19 mouse cellular contexts compared by ENCODE assay signal in the genomic region with DNA sequence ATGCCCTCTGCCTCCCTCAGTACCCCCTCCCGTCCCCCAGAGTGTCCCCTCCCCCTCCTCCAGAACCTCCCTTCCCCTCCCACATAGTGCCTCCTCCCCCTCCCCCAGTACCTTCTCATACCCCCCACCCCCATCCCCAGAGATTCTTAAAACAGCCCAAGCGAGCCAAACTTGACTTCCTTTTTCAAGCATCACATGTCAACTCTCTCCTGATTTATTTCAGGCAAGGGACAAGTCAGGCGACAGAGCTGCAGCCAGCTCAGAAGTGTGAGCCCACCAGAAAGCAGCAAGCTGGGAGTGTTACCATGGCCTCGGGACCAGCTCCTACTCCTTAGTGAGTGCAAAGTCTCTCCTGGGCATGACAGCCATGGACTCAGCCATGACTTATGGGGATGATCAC. TPM values are rescaled to one million over a fixed set of nuclear protein-coding genes. Genes with fewer than 3 reads are reported as not detected.
DNase-seq lines count a peak whose midpoint lies in the region; ATAC-seq and TF ChIP-seq lines count a peak whose summit lies in the region.
"Had no signal": no experiment of that assay in that cellular context is flagged by ENCODE, and none has a peak within 500 bp of the region (broad histone marks: within the 10 kb centered on the region; RNA-seq: fewer than 3 reads in every experiment).

No protein-coding gene starts in this region.

- DNase-seq in forebrain, postnatal 0 days = no peak
- DNase-seq in hindbrain, embryonic 11.5 days (ENCODE audit: low spot score) = no peak
- DNase-seq in hindbrain, embryonic 14.5 days (ENCODE audit: low spot score) = no peak
- no peak for DNase-seq in midbrain, embryonic 10.5 days (ENCODE audit: low spot score)
- DNase-seq in midbrain, embryonic 11.5 days (ENCODE audit: low spot score, missing footprints) = no peak
- DNase-seq in limb, embryonic 10.5 days (ENCODE audit: low spot score) = no peak
- DNase-seq in adrenal gland, postnatal 10 days = no peak
- DNase-seq: cerebellum, adult 9-11 months; gastrocnemius, postnatal 10 days; left cerebral cortex, postnatal 4 days; liver, postnatal 0 days; right cerebral cortex, postnatal 25 days had no signal

- no peak overlapping the region for H3K4me2 ChIP-seq in forebrain, embryonic 13.5 days
- no peak overlapping the region for H3K4me2 ChIP-seq in forebrain, postnatal 0 days (ENCODE audit: low read depth)
- H3K4me2 ChIP-seq in hindbrain, embryonic 11.5 days (replicated peaks; ENCODE audit: low read depth, low read length) = no peak overlapping the region
- no peak overlapping the region for H3K4me2 ChIP-seq in hindbrain, embryonic 14.5 days (replicated peaks)
- no peak overlapping the region for H3K4me2 ChIP-seq in midbrain, embryonic 11.5 days
- H3K4me2 ChIP-seq: midbrain, embryonic 12.5 days had no signal

- 18% methylated on average over 4 of the region's 4 CpGs for WGBS in forebrain, embryonic 13.5 days
- WGBS in forebrain, postnatal 0 days = 26% methylated on average over 4 of the region's 4 CpGs
- 15% methylated on average over 4 of the region's 4 CpGs for WGBS in hindbrain, embryonic 11.5 days
- 15% methylated on average over 4 of the region's 4 CpGs for WGBS in hindbrain, embryonic 14.5 days
- 30% methylated on average over 4 of the region's 4 CpGs for WGBS in midbrain, embryonic 10.5 days
- WGBS in midbrain, embryonic 11.5 days = 15% methylated on average over 4 of the region's 4 CpGs
- WGBS in limb, embryonic 10.5 days = 15% methylated on average over 4 of the region's 4 CpGs

- no peak for TF ChIP-seq CTCF in forebrain, postnatal 0 days (IDR thresholded peaks at IDR 0.05; ENCODE audit: low read depth)

- H3K36me3 ChIP-seq in forebrain, embryonic 13.5 days (ENCODE audit: poor library complexity, severe bottlenecking) = no peaks in the 10 kb centered on the region
- H3K36me3 ChIP-seq in forebrain, postnatal 0 days (ENCODE audit: insufficient read depth) = no peaks in the 10 kb centered on the region
- H3K36me3 ChIP-seq in hindbrain, embryonic 11.5 days (ENCODE audit: control insufficient read depth, insufficient read depth, low read length) = no peaks in the 10 kb centered on the region
- H3K36me3 ChIP-seq in hindbrain, embryonic 14.5 days (replicated peaks; ENCODE audit: control insufficient read depth, insufficient read depth) = no peaks in the 10 kb centered on the region
- no peaks in the 10 kb centered on the region for H3K36me3 ChIP-seq in midbrain, embryonic 10.5 days
- no peaks in the 10 kb centered on the region for H3K36me3 ChIP-seq in midbrain, embryonic 11.5 days (ENCODE audit: control insufficient read depth, insufficient read depth, low read length)
- no peaks in the 10 kb centered on the region for H3K36me3 ChIP-seq in limb, embryonic 10.5 days
- H3K36me3 ChIP-seq: midbrain, embryonic 12.5 days had no signal

- H3K27ac ChIP-seq in forebrain, embryonic 13.5 days = 0 out of 2 replicates have a peak overlapping the region, but pooled peaks have one; percentile 60
- H3K27ac ChIP-seq in forebrain, postnatal 0 days (ENCODE audit: low read depth, low read length) = no peak overlapping the region; the same call in 1 of the 2 replicates
- H3K27ac ChIP-seq in hindbrain, embryonic 11.5 days (ENCODE audit: low read depth, low read length) = peak overlapping the region; percentile 63; the same call in 1 of the 2 replicates
- no peak overlapping the region for H3K27ac ChIP-seq in hindbrain, embryonic 14.5 days
- H3K27ac ChIP-seq in midbrain, embryonic 10.5 days (replicated peaks) = peak overlapping the region; percentile 80
- no peak overlapping the region for H3K27ac ChIP-seq in midbrain, embryonic 11.5 days (ENCODE audit: low read depth, low read length)
- 0 out of 2 replicates have a peak overlapping the region, but pooled peaks have one; percentile 67 for H3K27ac ChIP-seq in limb, embryonic 10.5 days

- no peaks in the 10 kb centered on the region for H3K27me3 ChIP-seq in forebrain, embryonic 13.5 days
- H3K27me3 ChIP-seq in forebrain, postnatal 0 days (ENCODE audit: insufficient read depth, low read length) = no peaks in the 10 kb centered on the region
- no peaks in the 10 kb centered on the region for H3K27me3 ChIP-seq in hindbrain, embryonic 11.5 days (ENCODE audit: control insufficient read depth, insufficient read depth, low read length)
- H3K27me3 ChIP-seq in hindbrain, embryonic 14.5 days (ENCODE audit: control insufficient read depth, insufficient read depth, low read length) = no peaks in the 10 kb centered on the region
- no peaks in the 10 kb centered on the region for H3K27me3 ChIP-seq in midbrain, embryonic 10.5 days (ENCODE audit: low read depth, poor library complexity, severe bottlenecking)
- H3K27me3 ChIP-seq in midbrain, embryonic 11.5 days (ENCODE audit: control insufficient read depth, insufficient read depth, low read length) = no peaks in the 10 kb centered on the region
- H3K27me3 ChIP-seq in limb, embryonic 10.5 days (ENCODE audit: low read depth, poor library complexity, severe bottlenecking) = no peaks in the 10 kb centered on the region
- H3K27me3 ChIP-seq: midbrain, embryonic 12.5 days had no signal

- H3K9ac ChIP-seq in forebrain, embryonic 13.5 days = no peak overlapping the region
- no peak overlapping the region for H3K9ac ChIP-seq in forebrain, postnatal 0 days
- no peak overlapping the region for H3K9ac ChIP-seq in hindbrain, embryonic 11.5 days (ENCODE audit: low read depth, low read length)
- H3K9ac ChIP-seq in hindbrain, embryonic 14.5 days = no peak overlapping the region
- H3K9ac ChIP-seq in midbrain, embryonic 11.5 days (ENCODE audit: low read length) = no peak overlapping the region
- H3K9ac ChIP-seq: liver, postnatal 0 days had no signal

- peaks cover 46% of the 10 kb centered on the region for H3K4me1 ChIP-seq in forebrain, embryonic 13.5 days
- no peaks in the 10 kb centered on the region for H3K4me1 ChIP-seq in forebrain, postnatal 0 days (ENCODE audit: insufficient read depth)
- peaks cover 2% of the 10 kb centered on the region; the same call in 1 of the 2 replicates for H3K4me1 ChIP-seq in hindbrain, embryonic 11.5 days (replicated peaks; ENCODE audit: control insufficient read depth, insufficient read depth, low read length)
- no peaks in the 10 kb centered on the region for H3K4me1 ChIP-seq in hindbrain, embryonic 14.5 days (replicated peaks; ENCODE audit: control insufficient read depth, insufficient read depth, low read length)
- peaks cover 27% of the 10 kb centered on the region for H3K4me1 ChIP-seq in midbrain, embryonic 10.5 days
- peaks cover 6% of the 10 kb centered on the region for H3K4me1 ChIP-seq in midbrain, embryonic 11.5 days (ENCODE audit: control insufficient read depth, insufficient read depth, low read length)
- H3K4me1 ChIP-seq in limb, embryonic 10.5 days = peaks cover 54% of the 10 kb centered on the region

- no peak for ATAC-seq in forebrain, embryonic 13.5 days
- ATAC-seq in forebrain, postnatal 0 days = no peak
- no peak for ATAC-seq in hindbrain, embryonic 11.5 days (ENCODE audit: low FRiP score)
- ATAC-seq in hindbrain, embryonic 14.5 days (ENCODE audit: low FRiP score) = no peak
- ATAC-seq in midbrain, embryonic 11.5 days (ENCODE audit: low FRiP score) = no peak
- ATAC-seq: liver, postnatal 0 days had no signal

- H3K9me3 ChIP-seq in forebrain, embryonic 13.5 days (replicated peaks) = no peaks in the 10 kb centered on the region
- H3K9me3 ChIP-seq in forebrain, postnatal 0 days (ENCODE audit: low read length) = no peaks in the 10 kb centered on the region
- H3K9me3 ChIP-seq in hindbrain, embryonic 11.5 days (ENCODE audit: control insufficient read depth, low read length) = no peaks in the 10 kb centered on the region
- no peaks in the 10 kb centered on the region for H3K9me3 ChIP-seq in hindbrain, embryonic 14.5 days (ENCODE audit: control insufficient read depth, low read length)
- H3K9me3 ChIP-seq in midbrain, embryonic 10.5 days (replicated peaks) = no peaks in the 10 kb centered on the region
- no peaks in the 10 kb centered on the region for H3K9me3 ChIP-seq in midbrain, embryonic 11.5 days (ENCODE audit: control insufficient read depth, low read length)
- no peaks in the 10 kb centered on the region for H3K9me3 ChIP-seq in limb, embryonic 10.5 days (replicated peaks)
- H3K9me3 ChIP-seq: midbrain, embryonic 12.5 days had no signal

- no peak overlapping the region for H3K4me3 ChIP-seq in forebrain, embryonic 13.5 days
- no peak overlapping the region for H3K4me3 ChIP-seq in forebrain, postnatal 0 days (ENCODE audit: low read depth, low read length)
- no peak overlapping the region for H3K4me3 ChIP-seq in hindbrain, embryonic 11.5 days (ENCODE audit: low read depth, low read length)
- H3K4me3 ChIP-seq in hindbrain, embryonic 14.5 days (replicated peaks; ENCODE audit: low read length) = no peak overlapping the region
- no peak overlapping the region for H3K4me3 ChIP-seq in midbrain, embryonic 10.5 days
- H3K4me3 ChIP-seq in midbrain, embryonic 11.5 days (ENCODE audit: low read depth, low read length) = no peak overlapping the region
- H3K4me3 ChIP-seq in limb, embryonic 10.5 days = no peak overlapping the region
- H3K4me3 ChIP-seq: midbrain, embryonic 12.5 days had no signal

RNA-seq across cellular contexts. Expression of gene Crybb3, which starts 30.0 kb away (rescaled TPM):
- 0.57 and 0.65 TPM in 2 replicates for polyA plus RNA-seq in forebrain, embryonic 13.5 days (2015; fragmentation: Nextera tagmentation; extraction: Ambion mirVana)
- 0.81 and 2.0 TPM in 2 replicates for total RNA-seq in forebrain, postnatal 0 days (2014; rRNA removed)
- polyA plus RNA-seq in forebrain, postnatal 0 days (2015; fragmentation: Nextera tagmentation; extraction: Ambion mirVana) = 1.6 and 1.7 TPM in 2 replicates
- 0.31 and 0.85 TPM in 2 replicates for polyA plus RNA-seq in hindbrain, embryonic 11.5 days (2014; fragmentation: Nextera tagmentation; extraction: Ambion mirVana)
- polyA plus RNA-seq in hindbrain, embryonic 14.5 days (2014; fragmentation: Nextera tagmentation; extraction: Ambion mirVana) = 0.57 and 0.99 TPM in 2 replicates
- 0.40 and 2.0 TPM in 2 replicates for polyA plus RNA-seq in midbrain, embryonic 10.5 days (2016; fragmentation: Nextera tagmentation; extraction: Ambion mirVana)
- polyA plus RNA-seq in midbrain, embryonic 11.5 days (2014; fragmentation: Nextera tagmentation; extraction: Ambion mirVana) = 0.18 TPM in 1 of 2 replicates, not detected in the other
- polyA plus RNA-seq in limb, embryonic 10.5 days (2016; fragmentation: Nextera tagmentation; extraction: Ambion mirVana) = 0.33 and 0.59 TPM in 2 replicates
- total RNA-seq in adrenal gland, postnatal 10 days (2021) = 1 to 10 TPM; 1.1 to 1.5 TPM
- total RNA-seq: MEL had no signal

RNA-seq across cellular contexts. Expression of gene Crybb2, which starts 41.4 kb away (rescaled TPM):
- polyA plus RNA-seq in forebrain, embryonic 13.5 days (2015; fragmentation: Nextera tagmentation; extraction: Ambion mirVana) = not detected in 2 replicates
- not detected in 2 replicates for total RNA-seq in forebrain, postnatal 0 days (2014; rRNA removed)
- polyA plus RNA-seq in forebrain, postnatal 0 days (2015; fragmentation: Nextera tagmentation; extraction: Ambion mirVana) = not detected in 2 replicates
- polyA plus RNA-seq in hindbrain, embryonic 11.5 days (2014; fragmentation: Nextera tagmentation; extraction: Ambion mirVana) = not detected in 2 replicates
- not detected in 2 replicates for polyA plus RNA-seq in hindbrain, embryonic 14.5 days (2014; fragmentation: Nextera tagmentation; extraction: Ambion mirVana)
- polyA plus RNA-seq in midbrain, embryonic 10.5 days (2016; fragmentation: Nextera tagmentation; extraction: Ambion mirVana) = not detected in 2 replicates
- polyA plus RNA-seq in midbrain, embryonic 11.5 days (2014; fragmentation: Nextera tagmentation; extraction: Ambion mirVana) = not detected in 2 replicates
- polyA plus RNA-seq in limb, embryonic 10.5 days (2016; fragmentation: Nextera tagmentation; extraction: Ambion mirVana) = not detected in 2 replicates
- not detected for total RNA-seq in adrenal gland, postnatal 10 days (2021)
- total RNA-seq: gastrocnemius, postnatal 10 days; layer of hippocampus, adult 18-20 months; left cerebral cortex, postnatal 4 days; MEL had no signal
- polyA plus RNA-seq: brain, embryonic 14.5 days; intestine, embryonic 14.5 days; liver, postnatal 0 days; midbrain, embryonic 12.5 days; stomach, embryonic 14.5 days had no signal

Comparison
In these comparisons a context has a peak if more than half of its experiments do, and no peak if none do; other contexts are left out.
1. H3K27ac ChIP-seq: peak in forebrain, embryonic 13.5 days (single experiment), hindbrain, embryonic 11.5 days (single experiment), midbrain, embryonic 10.5 days (single experiment) and limb, embryonic 10.5 days (single experiment); none in forebrain, postnatal 0 days (single experiment), hindbrain, embryonic 14.5 days (single experiment) and midbrain, embryonic 11.5 days (single experiment).